Mouse (Mus musculus): ENCODE data around the gene Themis.

The Themis gene

DNA sequence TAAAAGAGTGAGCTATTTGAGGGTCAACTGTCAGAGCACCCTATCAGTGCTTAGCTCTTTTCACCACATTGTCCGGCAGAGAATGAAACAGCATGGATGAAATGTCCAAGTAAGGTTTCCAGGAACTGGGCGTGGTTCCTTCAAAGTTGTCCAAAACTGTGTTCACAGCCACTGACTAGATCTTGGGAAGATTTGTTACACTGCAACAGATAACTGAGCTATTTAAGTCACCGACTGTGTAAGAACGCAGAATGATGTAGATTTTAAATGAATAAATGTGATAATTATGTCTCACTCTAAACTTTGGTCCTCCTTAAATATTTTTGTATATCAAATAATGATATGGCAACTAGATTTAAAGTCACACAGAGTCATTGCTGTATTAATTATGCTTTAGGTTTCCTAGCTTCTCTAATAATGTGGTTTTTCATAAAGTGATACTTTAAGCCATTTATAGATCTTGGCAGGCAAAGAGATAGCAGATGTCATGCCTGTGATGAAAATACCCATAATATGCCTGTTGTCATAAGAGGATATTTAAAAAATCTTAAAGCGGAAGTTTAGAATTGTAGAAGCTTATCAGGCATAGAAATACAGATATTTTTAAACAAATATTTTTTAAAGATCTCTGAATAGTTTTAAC is 143.9 kb downstream of the Themis start:
- DNase-seq, result no peak

DNA sequence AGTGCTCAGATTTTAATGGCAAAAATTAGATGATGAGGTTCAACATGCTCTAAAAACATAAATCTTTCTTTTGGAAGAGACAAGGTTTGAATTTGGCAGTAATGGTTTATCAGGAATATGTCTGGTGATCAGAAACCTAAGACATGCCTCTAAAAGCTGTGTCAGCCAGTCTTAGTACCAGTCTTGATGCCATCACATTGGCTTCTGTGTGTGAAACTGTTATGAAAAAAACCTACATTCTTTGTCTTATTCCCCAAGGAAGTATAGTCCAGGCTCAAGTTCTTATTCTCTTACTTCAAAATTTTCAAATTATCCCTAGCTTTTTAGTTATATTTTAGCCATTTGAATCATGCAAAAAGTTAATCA is 144.4 kb downstream of the Themis start:
- DNase-seq, result no peak

DNA sequence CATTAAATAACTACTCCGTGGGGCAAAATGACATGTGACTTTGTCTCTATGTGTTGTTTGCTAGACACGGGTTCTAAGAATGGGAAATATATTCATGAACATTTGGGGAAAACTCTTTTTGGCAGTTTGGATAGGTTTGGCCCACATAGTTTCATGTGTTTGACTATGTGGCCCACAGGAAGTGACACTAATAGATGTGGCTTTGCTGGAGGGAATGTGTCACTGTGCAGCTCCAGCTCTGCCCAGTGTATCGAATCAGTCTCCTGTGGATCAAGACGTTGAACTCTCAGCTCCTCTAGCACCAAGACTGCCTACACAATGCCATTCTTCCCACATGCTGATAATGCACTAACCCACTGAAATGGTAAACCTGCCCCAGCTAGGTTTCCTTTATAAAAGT is 148.0 kb downstream of the Themis start:
- DNase-seq, result no peak

DNA sequence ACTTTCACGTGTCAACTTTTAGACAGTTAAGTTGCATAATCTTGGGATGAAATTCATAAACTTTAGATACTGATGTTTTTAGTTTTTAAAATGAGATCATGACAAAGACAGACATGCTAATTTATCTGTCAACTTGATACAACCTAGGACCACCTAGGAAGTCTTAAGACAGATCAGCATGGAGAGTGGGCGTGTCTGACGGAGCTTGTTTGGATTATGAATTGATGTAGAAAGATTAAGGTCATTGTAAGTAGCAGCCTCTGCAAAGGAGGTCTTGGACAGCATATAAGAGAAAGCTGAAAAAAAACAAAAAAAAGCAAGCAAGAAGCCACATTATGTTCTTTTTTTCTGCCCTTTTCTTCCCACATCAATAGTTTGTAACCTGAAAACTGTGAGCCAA is 154.2 kb downstream of the Themis start:
- DNase-seq, result no peak

DNA sequence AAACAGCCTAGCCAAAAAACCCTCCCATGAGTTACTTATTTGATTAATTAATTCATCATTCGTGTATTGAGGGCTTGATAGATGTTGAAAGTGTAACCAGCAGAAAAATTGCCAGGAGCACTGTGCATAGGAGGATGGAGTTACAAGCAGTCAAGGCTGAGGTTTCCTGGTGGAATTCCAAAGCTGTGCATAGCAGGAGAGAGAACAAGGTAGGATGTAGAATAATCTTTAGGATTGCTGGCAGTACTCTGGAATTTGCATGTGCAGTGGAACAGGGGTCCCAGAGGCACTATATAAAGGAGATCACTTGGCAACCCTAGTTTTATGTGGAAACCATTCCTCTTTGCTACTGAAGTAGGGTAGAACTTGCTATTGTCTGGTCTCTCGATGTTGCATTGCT is 174.4 kb downstream of the Themis start:
- no peak for DNase-seq

DNA sequence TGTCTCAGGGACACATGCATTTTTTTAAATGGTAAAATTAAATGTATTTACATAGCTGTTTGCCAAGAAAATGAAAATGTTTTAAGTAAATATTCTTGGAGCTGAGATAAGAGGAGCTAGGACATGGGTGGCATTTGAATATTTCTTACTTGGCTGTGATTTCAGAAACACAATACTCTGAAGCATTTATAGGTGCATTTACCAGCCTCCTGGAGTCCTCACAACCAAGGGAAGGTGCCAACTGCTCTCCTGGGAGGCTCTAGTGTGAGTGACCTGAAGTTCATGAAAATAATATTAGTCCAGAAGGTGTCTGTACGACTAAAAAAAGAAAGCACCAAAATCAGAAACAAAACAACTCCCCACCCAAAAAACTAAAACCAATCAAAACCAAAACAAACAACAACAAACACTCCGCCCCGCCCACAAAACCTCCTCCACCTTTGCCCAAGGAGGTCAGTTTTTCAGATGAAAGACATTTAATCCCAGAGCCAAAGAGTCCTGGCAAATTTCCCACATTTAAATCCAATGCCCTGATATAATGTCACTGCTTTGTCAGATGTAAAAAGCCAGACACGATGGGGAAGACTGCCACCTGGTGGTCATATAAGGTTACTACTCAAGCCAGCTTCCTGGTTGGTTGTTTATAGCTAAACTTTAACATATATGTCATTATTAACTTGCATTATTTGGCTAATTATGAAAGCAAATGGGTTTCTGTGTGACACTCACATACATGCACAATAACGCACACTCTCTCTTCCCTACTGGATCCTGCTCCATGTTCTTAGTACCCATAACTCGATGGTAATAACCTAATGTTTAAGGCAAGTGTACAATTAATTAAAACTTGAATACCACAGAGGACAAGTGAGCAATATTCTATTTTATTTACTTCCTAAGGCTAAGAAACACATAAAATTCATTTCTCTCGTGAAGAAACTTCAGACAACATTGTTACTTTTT is 175.9 kb downstream of the Themis start:
- DNase-seq, result peak; percentile 28 to 38

DNA sequence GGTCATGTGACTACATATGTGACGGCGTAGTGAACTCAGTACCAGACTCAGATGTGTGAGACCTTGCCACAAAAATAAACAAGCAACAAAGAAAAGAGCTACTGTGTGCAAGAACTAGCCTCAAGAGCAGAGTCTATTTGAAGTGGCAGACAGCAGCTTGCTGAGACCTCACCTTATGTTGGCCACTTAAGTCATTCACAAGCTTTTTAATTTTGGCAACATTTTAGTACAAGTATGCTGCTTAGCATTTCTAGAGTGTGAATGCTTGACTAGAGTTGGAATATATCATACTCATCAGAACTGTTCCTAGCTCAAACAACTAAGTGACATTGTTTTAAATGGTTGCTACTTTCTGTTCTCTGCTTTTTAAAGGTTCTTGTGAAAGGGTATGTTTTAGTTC is 188.0 kb downstream of the Themis start:
- DNase-seq, result no peak

DNA sequence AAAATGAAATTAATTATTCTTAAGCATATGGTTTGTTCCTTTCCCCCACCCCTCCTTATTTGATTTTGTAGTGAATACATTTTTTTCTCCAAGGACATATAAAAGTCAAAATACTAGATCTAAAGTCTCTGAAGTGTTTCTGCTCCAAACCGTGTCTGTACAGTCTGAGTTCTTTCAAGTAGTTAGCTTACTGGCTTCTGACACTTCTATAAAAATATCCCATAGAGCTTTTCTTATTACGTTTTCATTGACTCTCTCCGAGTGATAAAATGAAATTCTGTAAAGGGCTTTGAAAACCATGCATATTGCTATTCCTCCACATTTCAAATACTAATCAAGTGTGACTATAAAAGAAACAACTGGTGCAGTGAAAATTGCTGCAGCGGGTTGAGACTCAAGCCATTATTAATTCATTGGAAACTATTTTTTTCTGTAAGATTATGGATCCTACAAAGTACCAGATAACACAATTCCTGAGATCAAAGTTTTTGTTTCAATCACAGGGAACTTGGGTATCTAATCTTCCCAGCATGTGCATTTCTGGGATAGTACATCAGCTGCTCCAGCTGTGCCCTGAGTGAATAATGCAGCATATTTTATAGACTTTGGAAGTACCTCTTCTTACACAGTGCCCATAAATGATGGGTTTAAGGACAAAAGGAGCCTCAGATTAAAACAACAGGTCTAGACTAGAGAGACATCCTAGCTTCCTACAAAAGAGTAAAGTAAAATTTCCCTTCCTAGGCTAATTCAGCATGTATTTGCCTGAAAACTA is 202.6 kb downstream of the Themis start:
- no peak for DNase-seq

DNA sequence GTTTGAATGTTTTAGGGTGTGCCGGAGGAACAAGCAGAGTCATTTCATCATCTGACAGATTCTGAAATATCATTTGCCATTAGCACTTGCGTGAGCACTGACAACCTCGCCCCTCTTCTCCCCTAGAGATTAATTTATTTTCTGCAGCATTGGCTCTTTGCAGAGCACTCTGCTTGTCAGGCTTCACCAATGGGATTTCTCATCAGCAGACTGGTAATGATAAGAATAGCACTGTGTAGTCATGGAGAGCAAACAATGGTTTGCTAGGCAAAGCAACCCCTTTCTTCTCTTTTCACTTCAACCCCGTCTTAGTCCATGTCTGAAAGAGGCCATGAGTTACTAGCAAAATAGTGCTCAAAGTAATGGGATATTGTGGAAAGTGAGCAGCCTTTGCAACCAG is 206.4 kb downstream of the Themis start:
- no peak for DNase-seq

DNA sequence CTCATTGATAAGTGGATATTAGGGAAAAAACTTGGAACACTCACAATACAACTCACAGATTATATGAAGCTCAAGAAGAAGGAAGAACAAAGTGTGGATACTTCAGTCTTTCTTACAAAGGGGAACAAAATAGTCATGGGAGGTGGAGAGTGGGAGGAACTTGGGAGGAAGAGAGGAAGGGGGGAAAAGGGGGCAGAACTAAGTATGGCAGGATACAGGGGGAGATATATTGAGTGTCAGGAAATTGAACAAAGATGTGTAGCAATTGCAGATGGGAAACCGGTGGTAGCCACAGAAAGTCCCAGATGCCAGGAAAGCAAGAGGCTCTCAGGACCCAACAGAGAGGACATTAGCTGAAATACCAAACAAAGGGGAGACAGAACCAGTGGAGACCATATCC is 219.5 kb downstream of the Themis start:
- DNase-seq, result no peak

DNA sequence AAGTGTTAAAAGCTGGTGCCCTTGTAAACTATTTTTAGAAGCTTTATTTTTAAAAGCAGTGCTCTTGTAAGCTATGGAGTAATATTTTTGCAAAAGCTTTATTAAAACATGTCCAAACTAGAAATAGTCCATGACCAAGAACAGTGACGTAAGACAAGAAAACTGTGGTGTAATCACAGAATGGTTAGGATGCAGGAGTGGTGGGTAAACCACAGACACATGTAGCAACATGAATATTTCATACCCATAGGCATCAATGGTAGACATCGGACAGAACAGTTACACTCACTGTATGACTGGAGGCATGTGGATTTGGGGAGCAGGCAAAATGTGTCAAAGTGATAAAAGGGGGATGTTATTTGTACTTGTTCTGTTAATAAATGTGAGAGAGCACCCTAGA is 222.7 kb downstream of the Themis start:
- no peak for DNase-seq

DNA sequence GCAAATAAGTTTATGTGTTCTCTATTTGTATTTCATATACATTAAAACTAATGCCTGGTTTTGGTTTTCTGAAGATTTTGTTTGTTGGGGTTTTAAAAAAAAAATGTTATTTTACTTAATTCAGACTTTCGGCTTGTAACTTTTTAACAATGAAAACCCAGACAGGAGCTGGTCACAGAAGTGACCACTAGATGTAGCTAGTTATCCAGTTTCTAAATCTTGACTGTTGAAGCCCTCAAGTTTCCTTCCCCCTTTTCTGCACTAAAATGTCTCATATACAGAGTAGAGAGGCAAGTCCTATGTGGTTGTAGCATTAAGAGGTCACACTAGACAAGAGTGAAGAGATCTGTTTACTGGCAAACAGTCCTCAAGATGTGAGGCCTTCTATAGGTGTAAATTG is 230.2 kb downstream of the Themis start:
- DNase-seq, result no peak
